Mouse (Mus musculus): ENCODE results near the gene Narfl. TPM values are rescaled to one million over a fixed set of nuclear protein-coding genes. Genes with fewer than 3 reads are reported as not detected.
"Not testable (repeated sequence)": the region's sequence is repeated elsewhere in the genome, so short reads cannot be mapped to it uniquely, and the experiment has no call there.

The Narfl gene
- polyA plus RNA-seq, 1 experiment from 2014 or later: 30.7 TPM

- Histone ChIP-seq H3K27me3 (peaks cover 9% of the 10 kb centered on the region; the same call in 1 of the 2 replicates), H3K9ac (peak within 1 kb of the TSS; percentile 88), H3K27ac (replicated peaks) (peak within 1 kb of the TSS; percentile 95), H3K4me1 (replicated peaks) (peaks cover 59% of the 10 kb centered on the region), H3K4me3 (peak within 1 kb of the TSS; percentile 84), H3K9me3 (no peaks in the 10 kb centered on the region), H3K36me3 (peaks cover 9% of the 10 kb centered on the region; the same call in 1 of the 2 replicates), H3K4me2 (peak within 1 kb of the TSS; percentile 92)
- peak; percentile 65 for ATAC-seq (ENCODE audit: low FRiP score, low read depth)
- under 1% methylated on average over 14 of the region's 14 CpGs for WGBS
Measured at GRCm38 (mm10) chr17:25792615-25793014, 19.0 kb downstream of the Narfl start, which contains the start of gene Fam173a. Gene Fam173a (minus strand): TSS chr17:25792901.

- no peak for ATAC-seq (ENCODE audit: low FRiP score, low read depth)
- H3K27ac ChIP-seq (replicated peaks): peak overlapping the region; percentile 95
- H3K4me1 ChIP-seq (replicated peaks): peaks cover 59% of the 10 kb centered on the region
- peaks cover 9% of the 10 kb centered on the region; the same call in 1 of the 2 replicates for H3K27me3 ChIP-seq
- H3K9ac ChIP-seq: 0 out of 2 replicates have a peak overlapping the region, but pooled peaks have one; percentile 30
- WGBS: 13% methylated on average over 13 of the region's 13 CpGs
- peak overlapping the region; percentile 92 for H3K4me2 ChIP-seq
- H3K4me3 ChIP-seq: 0 out of 2 replicates have a peak overlapping the region, but pooled peaks have one; percentile 52
- peaks cover 6% of the 10 kb centered on the region; the same call in 1 of the 2 replicates for H3K36me3 ChIP-seq
- no peaks in the 10 kb centered on the region for H3K9me3 ChIP-seq
Measured at GRCm38 (mm10) chr17:25794197-25794596, 20.6 kb downstream of the Narfl start.

GRCm38 (mm10) chr17:25794998-25795397 lies 21.4 kb downstream of the Narfl start:
- Histone ChIP-seq H3K27me3 (peaks cover 9% of the 10 kb centered on the region; the same call in 1 of the 2 replicates), H3K9me3 (no peaks in the 10 kb centered on the region), H3K9ac (0 out of 2 replicates have a peak overlapping the region, but pooled peaks have one; percentile 30), H3K36me3 (no peaks in the 10 kb centered on the region), H3K27ac (replicated peaks) (peak overlapping the region; percentile 95), H3K4me3 (peak overlapping the region; percentile 52), H3K4me1 (replicated peaks) (peaks cover 59% of the 10 kb centered on the region), H3K4me2 (peak overlapping the region; percentile 92)
- ATAC-seq (ENCODE audit: low FRiP score, low read depth): no peak
- WGBS: 39% methylated on average over 17 of the region's 17 CpGs

GRCm38 (mm10) chr17:25795609-25796092 lies 22.1 kb downstream of the Narfl start, which contains the start of gene AC134908.4:
Gene AC134908.4 (minus strand): TSS chr17:25795659.
- Histone ChIP-seq H3K27me3 (peaks cover 9% of the 10 kb centered on the region; the same call in 1 of the 2 replicates), H3K27ac (replicated peaks) (peak within 1 kb of the TSS; percentile 95), H3K9me3 (no peaks in the 10 kb centered on the region), H3K4me2 (peak within 1 kb of the TSS; percentile 92), H3K4me1 (replicated peaks) (peaks cover 55% of the 10 kb centered on the region), H3K36me3 (no peaks in the 10 kb centered on the region), H3K4me3 (peak within 1 kb of the TSS; percentile 52), H3K9ac (peak within 1 kb of the TSS; percentile 36)
- 4% methylated on average over 6 of the region's 6 CpGs for whole genome bisulfite sequencing
- peak; percentile 62 for ATAC-seq (ENCODE audit: low FRiP score, low read depth)

- Histone ChIP-seq H3K9me3 (no peaks in the 10 kb centered on the region), H3K4me2 (peak overlapping the region; percentile 92), H3K4me3 (peak overlapping the region; percentile 52), H3K27me3 (peaks cover 9% of the 10 kb centered on the region; the same call in 1 of the 2 replicates), H3K4me1 (replicated peaks) (peaks cover 49% of the 10 kb centered on the region), H3K36me3 (no peaks in the 10 kb centered on the region), H3K9ac (peak overlapping the region; percentile 36), H3K27ac (replicated peaks) (peak overlapping the region; percentile 95)
- ATAC-seq (ENCODE audit: low FRiP score, low read depth): no peak
- WGBS: under 1% methylated on average over 37 of the region's 37 CpGs
Measured at GRCm38 (mm10) chr17:25796211-25796771, 22.7 kb downstream of the Narfl start.

- ATAC-seq (ENCODE audit: low FRiP score, low read depth): peak; percentile 70
- Histone ChIP-seq H3K4me1 (replicated peaks) (peaks cover 45% of the 10 kb centered on the region), H3K36me3 (no peaks in the 10 kb centered on the region), H3K27me3 (peaks cover 9% of the 10 kb centered on the region; the same call in 1 of the 2 replicates), H3K4me3 (peak within 1 kb of the TSS; percentile 52), H3K9ac (peak within 1 kb of the TSS; percentile 36), H3K4me2 (peak within 1 kb of the TSS; percentile 92), H3K27ac (replicated peaks) (peak within 1 kb of the TSS; percentile 95), H3K9me3 (no peaks in the 10 kb centered on the region)
- under 1% methylated on average over 33 of the region's 35 CpGs for WGBS
Measured at GRCm38 (mm10) chr17:25796951-25797369, 23.4 kb downstream of the Narfl start, which contains the start of gene Metrn. Gene Metrn (minus strand): TSS chr17:25797136.

GRCm38 (mm10) chr17:25801029-25801428 lies 27.5 kb downstream of the Narfl start:
- H3K9ac ChIP-seq: no peak overlapping the region
- no peak overlapping the region for H3K4me3 ChIP-seq
- peaks cover 5% of the 10 kb centered on the region; the same call in 1 of the 2 replicates for H3K27me3 ChIP-seq
- 9% methylated on average over 6 of the region's 6 CpGs for WGBS
- no peak overlapping the region for H3K27ac ChIP-seq (replicated peaks)
- ATAC-seq (ENCODE audit: low FRiP score, low read depth): no peak
- H3K4me1 ChIP-seq (replicated peaks): peaks cover 39% of the 10 kb centered on the region
- no peaks in the 10 kb centered on the region for H3K36me3 ChIP-seq
- no peak overlapping the region for H3K4me2 ChIP-seq
- H3K9me3 ChIP-seq: no peaks in the 10 kb centered on the region

- 4% methylated on average over 10 of the region's 10 CpGs for WGBS
Measured at GRCm38 (mm10) chr17:25802825-25803517, 29.4 kb downstream of the Narfl start.

GRCm38 (mm10) chr17:25806507-25806906 lies 32.9 kb downstream of the Narfl start:
- H3K27me3 ChIP-seq: no peaks in the 10 kb centered on the region
- no peak overlapping the region for H3K27ac ChIP-seq (replicated peaks)
- no peaks in the 10 kb centered on the region for H3K9me3 ChIP-seq
- peaks cover 49% of the 10 kb centered on the region for H3K4me1 ChIP-seq (replicated peaks)
- no peak overlapping the region for H3K9ac ChIP-seq
- H3K36me3 ChIP-seq: no peaks in the 10 kb centered on the region
- H3K4me2 ChIP-seq: no peak overlapping the region
- ATAC-seq (ENCODE audit: low FRiP score, low read depth): no peak
- WGBS: 86% methylated on average over 4 of the region's 4 CpGs
- H3K4me3 ChIP-seq: no peak overlapping the region

More at GRCm38 (mm10) chr17:25802825-25803517, 29.4 kb downstream of the Narfl start:
- Histone ChIP-seq H3K4me1 (replicated peaks) (peaks cover 25% of the 10 kb centered on the region), H3K9ac (peak overlapping the region; percentile 27; the same call in 1 of the 2 replicates), H3K36me3 (no peaks in the 10 kb centered on the region), H3K4me3 (no peak overlapping the region), H3K27ac (replicated peaks) (peak overlapping the region; percentile 86), H3K9me3 (no peaks in the 10 kb centered on the region), H3K27me3 (no peaks in the 10 kb centered on the region), H3K4me2 (peak overlapping the region; percentile 45)
- ATAC-seq (ENCODE audit: low FRiP score, low read depth): peak; percentile 87

GRCm38 (mm10) chr17:25807452-25807851 lies 33.9 kb downstream of the Narfl start:
- H3K36me3 ChIP-seq; H3K9ac ChIP-seq; H3K27me3 ChIP-seq; H3K27ac ChIP-seq (replicated peaks); H3K9me3 ChIP-seq; H3K4me3 ChIP-seq; H3K4me2 ChIP-seq; ATAC-seq (ENCODE audit: low FRiP score, low read depth): not testable (repeated sequence)
- H3K4me1 ChIP-seq (replicated peaks): peaks cover 53% of the 10 kb centered on the region
- WGBS: 48% methylated on average over 2 of the region's 2 CpGs

- peak overlapping the region; percentile 93 for H3K4me3 ChIP-seq
- peak overlapping the region; percentile 99 for H3K9ac ChIP-seq
- H3K4me1 ChIP-seq (replicated peaks): peaks cover 53% of the 10 kb centered on the region
- no peaks in the 10 kb centered on the region for H3K36me3 ChIP-seq
- H3K27me3 ChIP-seq: no peaks in the 10 kb centered on the region
- peak; percentile 2; the same call in 1 of the 2 replicates for ATAC-seq (ENCODE audit: low FRiP score, low read depth)
- H3K9me3 ChIP-seq: no peaks in the 10 kb centered on the region
- peak overlapping the region; percentile 99 for H3K27ac ChIP-seq (replicated peaks)
- peak overlapping the region; percentile 97 for H3K4me2 ChIP-seq
- 31% methylated on average over 5 of the region's 5 CpGs for WGBS
Measured at GRCm38 (mm10) chr17:25808028-25808427, 34.5 kb downstream of the Narfl start.
